Mouse (Mus musculus): ENCODE results near the gene Tmbim1.

GRCm38 (mm10) chr1:74335436-74336170 lies 30.2 kb upstream of the Tmbim1 start:
- no peak for TF ChIP-seq CTCF (IDR thresholded peaks at IDR 0.05; ENCODE audit: low read depth, low read length)
- no peak for TF ChIP-seq TAL1 (conservative IDR thresholded peaks at IDR 0.05; ENCODE audit: low read depth, low read length)
- no peak for TF ChIP-seq POLR2AphosphoS5 (IDR thresholded peaks at IDR 0.05; ENCODE audit: insufficient replicate concordance, low read depth, low read length)
- TF ChIP-seq GATA1 (IDR thresholded peaks at IDR 0.05; ENCODE audit: borderline replicate concordance, low read length), result no peak
- no peak for TF ChIP-seq GATA2 (IDR thresholded peaks at IDR 0.05; ENCODE audit: borderline replicate concordance, low read depth, low read length)
